Comparison of ENCODE assay signal across 8 mouse cellular contexts in the genomic region with DNA sequence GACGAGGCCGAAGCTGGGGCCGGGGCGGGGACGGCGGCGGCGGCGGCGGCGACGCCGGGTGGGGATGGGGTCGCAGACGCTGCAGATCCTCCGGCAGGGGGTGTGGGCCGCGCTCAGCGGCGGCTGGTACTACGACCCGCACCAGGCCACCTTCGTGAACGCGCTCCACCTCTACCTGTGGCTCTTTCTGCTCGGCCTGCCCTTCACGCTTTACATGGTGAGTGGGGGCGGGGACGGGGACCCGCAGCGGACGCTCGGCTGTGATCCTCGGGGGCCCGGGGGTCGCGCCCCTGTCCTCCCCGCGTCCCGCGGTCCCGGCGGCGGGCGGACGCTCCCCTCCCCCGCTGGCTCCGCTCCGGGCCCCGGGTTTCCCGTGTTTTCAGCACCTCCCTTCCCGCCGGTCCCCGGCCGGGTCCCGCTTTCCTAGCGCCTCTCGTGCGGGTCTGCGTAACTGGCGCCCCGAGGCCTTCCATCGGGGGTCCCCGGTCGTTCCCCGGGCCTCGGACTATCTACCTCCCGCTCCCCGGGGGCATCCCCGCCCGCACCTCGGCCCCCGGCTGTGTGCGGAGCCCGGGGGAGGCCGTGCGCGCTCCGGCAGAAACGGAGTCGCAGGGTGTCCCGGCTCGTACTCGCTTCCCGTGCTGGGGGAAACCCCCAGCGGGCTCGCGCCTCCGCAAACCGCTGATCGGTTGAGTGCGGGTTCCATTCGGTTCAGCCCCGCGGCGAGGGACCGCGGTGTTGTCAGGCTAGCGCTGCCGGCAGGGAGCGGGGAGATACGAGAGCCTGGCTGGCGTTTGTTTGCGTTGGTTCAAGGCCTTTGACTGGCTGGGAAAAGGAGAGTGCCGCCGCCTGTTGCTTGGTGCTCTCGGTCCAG. TPM values are rescaled to one million over a fixed set of nuclear protein-coding genes. Genes with fewer than 3 reads are reported as not detected.
DNase-seq lines count a peak whose midpoint lies in the region; ATAC-seq and TF ChIP-seq lines count a peak whose summit lies in the region.

No protein-coding gene starts in this region.

- in situ Hi-C loops in ES-E14 (cut with MboI; ENCODE audit: low sequenced_read_pairs in 2 of 2, unreplicated experiment in 2 of 2): no loop called here

- H3K9me3 ChIP-seq in ES-E14 (ENCODE audit: control insufficient read depth, insufficient read depth, low read depth, low read length): no peaks in the 10 kb centered on the region
- H3K9me3 ChIP-seq in forebrain, embryonic 16.5 days (ENCODE audit: control insufficient read depth, low read length): no peaks in the 10 kb centered on the region

- peak overlapping the region; percentile 97 for H3K9ac ChIP-seq in ES-E14 (ENCODE audit: insufficient read depth, low read depth, low read length, poor library complexity, severe bottlenecking)
- peak overlapping the region; percentile 97 for H3K9ac ChIP-seq in forebrain, embryonic 16.5 days (replicated peaks; ENCODE audit: low read depth, low read length)

- peak overlapping the region; percentile 91 to 99 for H3K4me3 ChIP-seq in ES-E14 (ENCODE audit: insufficient read depth in 1 of 2, low read depth in 1 of 2, low read length in 2 of 2, poor library complexity in 1 of 2, severe bottlenecking in 1 of 2)
- peak overlapping the region; percentile 94 for H3K4me3 ChIP-seq in forebrain, embryonic 16.5 days (replicated peaks; ENCODE audit: low read length)

- H3K27me3 ChIP-seq in forebrain, embryonic 16.5 days (replicated peaks; ENCODE audit: control insufficient read depth, insufficient read depth, low read length): no peaks in the 10 kb centered on the region

- H3K27ac ChIP-seq in ES-E14 (ENCODE audit: insufficient read depth, low read depth, low read length, poor library complexity, severe bottlenecking): no peak overlapping the region
- peak overlapping the region; percentile 96 for H3K27ac ChIP-seq in forebrain, embryonic 16.5 days (ENCODE audit: low read length)

- ATAC-seq in forebrain, embryonic 16.5 days: peak; percentile 80

- 1% methylated on average over 85 of the region's 107 CpGs for WGBS in forebrain, embryonic 16.5 days

- H3K36me3 ChIP-seq in ES-E14 (ENCODE audit: control insufficient read depth, insufficient read depth, low read length, poor library complexity, severe bottlenecking): no peaks in the 10 kb centered on the region
- H3K36me3 ChIP-seq in forebrain, embryonic 16.5 days (ENCODE audit: control insufficient read depth, insufficient read depth): no peaks in the 10 kb centered on the region

- peak; percentile 26 for DNase-seq in ES-E14 (ENCODE audit: low read depth, low spot score)
- DNase-seq in cerebellum, adult 11 months: peak; percentile 55
- peak; percentile 69 for DNase-seq in heart, postnatal 4 days
- peak; percentile 64 to 74 for DNase-seq in layer of hippocampus, postnatal 10 days (ENCODE audit: low spot score in 2 of 2)
- DNase-seq in lung, postnatal 25 days (ENCODE audit: low spot score): peak; percentile 56
- DNase-seq in ovary, postnatal 36 days (ENCODE audit: low spot score): peak; percentile 76
- DNase-seq in thymus, postnatal 25 days: peak; percentile 75

- H3K4me1 ChIP-seq in ES-E14 (ENCODE audit: control insufficient read depth in 2 of 2, insufficient read depth in 2 of 2, low read length in 2 of 2, poor library complexity in 1 of 2): peaks cover 2 to 5% of the 10 kb centered on the region in 2 experiments; a peak in 2 of 4 replicates
- H3K4me1 ChIP-seq in forebrain, embryonic 16.5 days (replicated peaks; ENCODE audit: control insufficient read depth, insufficient read depth, low read length): peaks cover 30% of the 10 kb centered on the region

- peak overlapping the region; percentile 77 for H3K4me2 ChIP-seq in forebrain, embryonic 16.5 days (ENCODE audit: low read length)

TF ChIP-seq in ES-E14, 5 proteins besides CTCF, POLR2A, EP300 and RAD21:
- TF ChIP-seq CHD2 (IDR thresholded peaks at IDR 0.05; ENCODE audit: low read depth, low read length) (no peak), HCFC1 (IDR thresholded peaks at IDR 0.05; ENCODE audit: borderline replicate concordance, insufficient read depth, low read length) (peak; percentile 49; the same call in 1 of the 2 replicates), ZNF384 (IDR thresholded peaks at IDR 0.05; ENCODE audit: low read depth, low read length) (no peak), ZC3H11A (IDR thresholded peaks at IDR 0.05; ENCODE audit: borderline replicate concordance, low read depth, low read length) (no peak)

RNA-seq across cellular contexts. Expression of gene Pcnx, which starts 0.7 kb away (rescaled TPM):
- total RNA-seq in ES-E14 (2012; rRNA removed): 24.9 and 36.0 TPM in 2 replicates
- polyA plus RNA-seq in forebrain, embryonic 16.5 days (2015; fragmentation: Nextera tagmentation; extraction: Ambion mirVana): 15.7 and 16.4 TPM in 2 replicates
- 10 to 100 TPM; 71.6 to 86.7 TPM for total RNA-seq in heart, postnatal 4 days (2021)
- 100 to 1,000 TPM; 108 to 132 TPM for total RNA-seq in layer of hippocampus, postnatal 10 days (2021)

Comparison
In these comparisons a context has a peak if more than half of its experiments do, and no peak if none do; other contexts are left out.
1. DNase-seq: peak in every context shown above with its lines; median percentile 76 in ovary, postnatal 36 days; 75 in thymus, postnatal 25 days; 69 in heart, postnatal 4 days; 69 in layer of hippocampus, postnatal 10 days; 56 in lung, postnatal 25 days; 55 in cerebellum, adult 11 months; 26 in ES-E14.